Mouse (Mus musculus) intestine, postnatal 0 days (tissue): ENCODE measurements around the gene Dnajc9. TPM values are rescaled to one million over a fixed set of nuclear protein-coding genes. Genes with fewer than 3 reads are reported as not detected.
A peak's percentile ranks its signal among the peaks of the same experiment; 100 is the strongest.

Source experiments
- ATAC-seq: fragments of 200-750 bp; cut with Nextera tagmentation; 2 replicates; pipeline ENCODE4 v1.8.0; 2017; ENCODE audit warnings: mild to moderate bottlenecking, moderate TSS enrichment, moderate library complexity
- H3K27ac ChIP-seq: fragments of 300-500 bp; sonication (generic); 2 replicates; pipeline ENCODE4 v1.5.1; 2014; ENCODE audit warnings: mild to moderate bottlenecking, low read depth, low read length, moderate library complexity
- H3K27me3 ChIP-seq: fragments of 300-500 bp; sonication (generic); replicated peaks from 2 replicates; pipeline ENCODE4 v1.6.1; 2014; ENCODE audit warnings: low read length, mixed read lengths; ENCODE audit not compliant: control insufficient read depth, insufficient read depth
- H3K36me3 ChIP-seq: fragments of 300-500 bp; sonication (generic); 2 replicates; pipeline ENCODE4 v1.6.1; 2014; ENCODE audit warnings: mild to moderate bottlenecking, moderate library complexity; ENCODE audit not compliant: control insufficient read depth, insufficient read depth
- H3K4me1 ChIP-seq: fragments of 300-500 bp; sonication (generic); replicated peaks from 2 replicates; pipeline ENCODE4 v1.6.1; 2014; ENCODE audit warnings: antibody characterized with exemption, low read length, mixed read lengths; ENCODE audit not compliant: control insufficient read depth, insufficient read depth
- H3K4me2 ChIP-seq: fragments of 300-500 bp; sonication (generic); replicated peaks from 2 replicates; pipeline ENCODE4 v1.6.1; 2014; ENCODE audit warnings: low read depth, mild to moderate bottlenecking, moderate library complexity
- H3K4me3 ChIP-seq: fragments of 300-500 bp; sonication (generic); 2 replicates; pipeline ENCODE4 v1.5.1; 2014; ENCODE audit warnings: low read depth, low read length
- H3K9ac ChIP-seq: fragments of 300-500 bp; sonication (generic); 2 replicates; pipeline ENCODE4 v1.6.1; 2014; ENCODE audit warnings: mild to moderate bottlenecking, low read depth, low read length
- H3K9me3 ChIP-seq: fragments of 300-500 bp; sonication (generic); 2 replicates; pipeline ENCODE4 v1.6.1; 2016; ENCODE audit warnings: mixed run types; ENCODE audit not compliant: control insufficient read depth
- CTCF ChIP-seq: sonication (generic); IDR thresholded peaks from 2 replicates; pipeline ENCODE4 v1.5.1; 2016; ENCODE audit warnings: low read depth, mild to moderate bottlenecking, control low read depth, antibody characterized with exemption, moderate library complexity
- WGBS: fragments of 180-500 bp; shearing (Covaris S2); extraction: QIAGEN DNeasy Blood & Tissue Kit; methylation state at CpG from one replicate; pipeline ENCODE4 v1.1.7; 2014; 5-methylcytosine and 5-hydroxymethylcytosine counted together
- polyA plus RNA-seq: library from polyadenylated mRNA; unstranded; fragments of >200 nt; fragmentation: Nextera tagmentation; extraction: Ambion mirVana; gene quantifications from 2 replicates; pipeline ENCODE4 v1.2.1, GENCODE M21; 2015

Gene Dnajc9
- polyA plus RNA-seq = 39.3 and 41.5 TPM in 2 replicates

- H3K9me3 ChIP-seq = no peaks in the 10 kb centered on the region
- under 1% methylated on average over 58 of the region's 59 CpGs for WGBS
These were observed at the start of gene Dnajc9 for GRCm38 (mm10) chr14:20388441-20389129. TSS of gene Dnajc9 (minus strand) at chr14:20388910.

GRCm38 (mm10) chr14:20436976-20437375, 48.3 kb upstream of the Dnajc9 start:
- no peaks in the 10 kb centered on the region for H3K9me3 ChIP-seq
- 68% methylated on average over 6 of the region's 6 CpGs for WGBS
- no peaks in the 10 kb centered on the region for H3K27me3 ChIP-seq

More at GRCm38 (mm10) chr14:20388441-20389129, at the start of gene Dnajc9:
- peak within 1 kb of the TSS; percentile 58 for H3K9ac ChIP-seq
- peak; percentile 64 for ATAC-seq
- H3K27me3 ChIP-seq = no peaks in the 10 kb centered on the region
- H3K4me2 ChIP-seq = peak within 1 kb of the TSS; percentile 86
- no peaks in the 10 kb centered on the region for H3K4me1 ChIP-seq
- peaks cover 16% of the 10 kb centered on the region for H3K36me3 ChIP-seq
- peak within 1 kb of the TSS; percentile 75 for H3K4me3 ChIP-seq
- H3K27ac ChIP-seq = peak within 1 kb of the TSS; percentile 68
- no peak for TF ChIP-seq CTCF

DNA sequence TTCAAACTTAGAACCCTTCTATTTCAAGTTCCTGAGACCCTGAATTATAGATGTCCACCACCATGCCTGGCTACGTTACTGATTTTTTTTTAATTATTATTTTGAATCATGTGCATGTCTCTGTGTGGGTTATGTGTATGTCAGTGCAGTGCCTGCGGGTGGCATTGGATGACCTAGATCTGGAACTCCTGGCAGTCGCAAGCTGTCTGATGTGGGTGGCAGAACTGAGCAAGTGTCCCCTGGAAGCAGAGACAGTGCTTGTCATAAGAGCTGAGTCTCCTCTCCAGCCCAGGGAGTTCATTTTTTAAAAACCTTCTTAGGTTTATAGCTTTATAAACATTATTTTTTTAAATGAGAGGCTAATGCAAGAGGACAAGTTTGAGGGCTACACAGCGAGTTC, 43.7 kb upstream of the Dnajc9 start:
- no peaks in the 10 kb centered on the region for H3K9me3 ChIP-seq
- H3K4me1 ChIP-seq = no peaks in the 10 kb centered on the region
- H3K36me3 ChIP-seq = no peaks in the 10 kb centered on the region
- no peak overlapping the region for H3K9ac ChIP-seq
- H3K27ac ChIP-seq = no peak overlapping the region
- WGBS = 82% methylated on average over 4 of the region's 4 CpGs
- H3K27me3 ChIP-seq = no peaks in the 10 kb centered on the region
- no peak for ATAC-seq
- H3K4me2 ChIP-seq = no peak overlapping the region
- H3K4me3 ChIP-seq = no peak overlapping the region
- TF ChIP-seq CTCF = no peak

More at GRCm38 (mm10) chr14:20436976-20437375, 48.3 kb upstream of the Dnajc9 start:
- Histone ChIP-seq H3K27ac (no peak overlapping the region), H3K9ac (no peak overlapping the region), H3K4me2 (no peak overlapping the region), H3K4me3 (no peak overlapping the region), H3K4me1 (no peaks in the 10 kb centered on the region), H3K36me3 (no peaks in the 10 kb centered on the region)
- no peak for ATAC-seq
- no peak for TF ChIP-seq CTCF

DNA sequence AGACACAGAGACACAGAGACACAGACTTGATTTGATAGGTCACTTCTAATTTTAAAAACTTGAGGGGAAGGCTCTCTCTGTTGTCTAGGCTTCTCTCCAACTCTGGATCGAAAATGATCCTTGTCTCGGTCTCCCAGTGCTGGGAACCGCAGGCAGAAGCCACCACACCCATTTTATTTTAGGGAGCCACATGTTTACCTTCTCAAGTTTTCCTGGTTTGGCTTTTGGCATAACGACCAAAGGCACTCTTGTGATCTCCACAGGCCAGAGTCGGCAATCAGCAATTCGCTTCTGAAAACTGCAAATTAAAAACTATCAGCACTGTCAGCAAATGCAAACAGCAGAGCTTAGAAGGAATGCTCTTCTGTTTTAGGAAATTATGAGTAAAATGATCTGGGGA, 43.0 kb upstream of the Dnajc9 start:
- Histone ChIP-seq H3K4me2 (no peak overlapping the region), H3K4me1 (no peaks in the 10 kb centered on the region), H3K27ac (no peak overlapping the region), H3K27me3 (no peaks in the 10 kb centered on the region), H3K9me3 (no peaks in the 10 kb centered on the region), H3K9ac (no peak overlapping the region), H3K4me3 (no peak overlapping the region), H3K36me3 (no peaks in the 10 kb centered on the region)
- ATAC-seq = no peak
- TF ChIP-seq CTCF = no peak
- 61% methylated on average over 6 of the region's 6 CpGs for WGBS

DNA sequence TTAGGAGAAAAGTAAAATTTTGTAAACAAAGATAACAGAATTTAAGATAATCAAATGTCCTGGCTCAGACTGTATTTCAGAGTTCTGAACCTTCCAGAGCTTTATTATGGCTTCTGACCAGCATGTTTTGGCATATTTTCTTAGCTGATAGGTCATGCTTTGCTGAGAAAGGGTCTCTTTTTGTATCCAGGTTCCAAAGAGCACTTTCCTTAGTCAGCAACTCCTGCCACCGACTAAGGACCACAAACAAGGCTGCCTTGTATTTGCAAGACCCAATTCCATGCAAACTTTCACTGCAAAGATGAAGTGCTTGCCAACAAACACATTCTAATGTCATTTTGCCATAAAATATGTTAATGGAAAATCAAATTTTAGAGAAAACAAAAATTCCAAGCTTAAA, 41.1 kb upstream of the Dnajc9 start:
- H3K4me2 ChIP-seq = no peak overlapping the region
- no peak for ATAC-seq
- H3K4me1 ChIP-seq = no peaks in the 10 kb centered on the region
- no peaks in the 10 kb centered on the region for H3K9me3 ChIP-seq
- H3K27me3 ChIP-seq = no peaks in the 10 kb centered on the region
- H3K4me3 ChIP-seq = no peak overlapping the region
- WGBS = 62% methylated on average over 1 of the region's 1 CpGs
- H3K36me3 ChIP-seq = no peaks in the 10 kb centered on the region
- no peak for TF ChIP-seq CTCF
- H3K27ac ChIP-seq = no peak overlapping the region
- no peak overlapping the region for H3K9ac ChIP-seq

GRCm38 (mm10) chr14:20428593-20428992, 39.9 kb upstream of the Dnajc9 start:
- no peak for ATAC-seq
- Histone ChIP-seq H3K4me3 (no peak overlapping the region), H3K27ac (no peak overlapping the region), H3K4me2 (no peak overlapping the region), H3K9ac (no peak overlapping the region), H3K36me3 (no peaks in the 10 kb centered on the region), H3K9me3 (no peaks in the 10 kb centered on the region), H3K27me3 (no peaks in the 10 kb centered on the region), H3K4me1 (no peaks in the 10 kb centered on the region)
- 24% methylated on average over 1 of the region's 1 CpGs for WGBS
- TF ChIP-seq CTCF = peak; percentile 40

DNA sequence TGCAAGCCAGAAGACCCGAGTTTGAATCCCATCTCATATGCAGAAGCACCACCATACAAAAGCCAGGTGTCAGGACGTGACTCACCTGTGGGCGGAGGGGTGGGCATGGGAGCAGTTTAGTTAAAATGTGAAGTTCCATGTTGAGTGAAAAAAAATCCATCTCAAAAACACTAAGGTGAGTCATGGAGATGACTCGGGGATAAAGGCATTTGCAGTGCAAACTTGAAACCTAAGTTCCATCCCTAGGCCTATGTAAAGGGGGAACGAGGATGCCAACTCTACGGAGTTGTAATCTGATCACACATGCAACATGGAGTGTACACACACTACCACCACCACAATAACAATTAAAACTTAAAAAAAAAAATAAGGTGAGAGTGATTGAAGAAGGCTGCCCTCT, 34.3 kb upstream of the Dnajc9 start:
- Histone ChIP-seq H3K9ac (no peak overlapping the region), H3K36me3 (no peaks in the 10 kb centered on the region), H3K4me2 (no peak overlapping the region), H3K9me3 (no peaks in the 10 kb centered on the region), H3K27ac (no peak overlapping the region), H3K4me1 (no peaks in the 10 kb centered on the region), H3K4me3 (no peak overlapping the region), H3K27me3 (no peaks in the 10 kb centered on the region)
- TF ChIP-seq CTCF = no peak
- no peak for ATAC-seq
- WGBS = 91% methylated on average over 6 of the region's 6 CpGs
